Mouse (Mus musculus): ENCODE measurements around the gene Dcdc2b.

DNA sequence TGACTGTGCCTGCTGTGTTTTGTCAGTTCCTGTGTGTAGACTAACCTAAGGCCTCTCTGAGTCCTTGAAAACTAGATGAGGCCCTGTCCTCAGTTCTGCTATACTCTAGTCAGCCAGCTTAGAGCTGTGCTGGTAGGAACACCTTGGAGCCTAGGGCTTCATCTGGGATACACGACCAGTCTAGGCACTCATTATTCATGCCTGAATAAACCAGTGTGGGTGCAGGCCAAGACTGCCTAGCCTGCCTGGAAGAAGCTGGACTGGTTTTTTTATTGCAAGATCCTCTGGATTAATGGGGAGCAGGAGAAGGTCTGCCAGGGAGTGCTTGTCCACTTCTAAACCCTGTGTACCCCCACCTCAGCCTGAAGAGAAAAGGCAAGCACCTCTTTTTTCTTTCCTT, 27.1 kb downstream of the Dcdc2b start:
- TF ChIP-seq CTCF (IDR thresholded peaks at IDR 0.05; ENCODE audit: extremely low read depth, insufficient read depth, low read length) (no peak), POLR2A (IDR thresholded peaks at IDR 0.05; ENCODE audit: extremely low read depth, insufficient read depth, low read length) (no peak)
